ENCODE assay signal across 13 mouse cellular contexts in the genomic region with DNA sequence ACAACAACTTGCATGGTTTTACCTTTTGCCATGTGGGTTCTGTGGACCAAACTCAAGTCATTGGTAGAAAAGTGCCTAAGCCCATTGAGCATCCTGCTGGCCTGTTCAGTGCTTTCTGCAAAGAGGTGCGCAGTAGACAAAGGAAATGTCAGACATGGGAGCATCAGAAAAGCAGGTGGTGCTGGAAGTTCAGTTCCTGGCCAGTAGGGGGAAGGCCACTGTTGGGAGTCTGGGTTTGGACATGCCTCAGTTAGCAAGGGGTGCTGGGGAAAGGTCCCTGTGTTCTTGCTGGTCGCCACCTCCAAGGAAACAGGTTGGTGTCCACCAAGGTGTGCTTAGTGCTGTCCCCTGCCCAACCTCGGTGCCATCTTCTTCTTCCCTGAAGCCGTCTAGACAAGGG. TPM values are rescaled to one million over a fixed set of nuclear protein-coding genes. Genes with fewer than 3 reads are reported as not detected.
DNase-seq lines count a peak whose midpoint lies in the region; ATAC-seq and TF ChIP-seq lines count a peak whose summit lies in the region.
"Had no signal": no experiment of that assay in that cellular context is flagged by ENCODE, and none has a peak within 500 bp of the region (broad histone marks: within the 10 kb centered on the region; RNA-seq: fewer than 3 reads in every experiment).

No protein-coding gene starts in this region.

- H3K9ac ChIP-seq in kidney, postnatal 0 days (ENCODE audit: low read depth, low read length) = no peak overlapping the region
- H3K9ac ChIP-seq: kidney, embryonic 15.5 days; liver, embryonic 15.5 days had no signal

- no peak for ATAC-seq in kidney, postnatal 0 days (replicated peaks; ENCODE audit: low FRiP score, low read depth)
- ATAC-seq: Patski had no signal

- no peaks in the 10 kb centered on the region for H3K9me3 ChIP-seq in kidney, postnatal 0 days (replicated peaks; ENCODE audit: low read length)
- H3K9me3 ChIP-seq: kidney, embryonic 15.5 days; liver, embryonic 15.5 days had no signal

- no peak overlapping the region for H3K4me3 ChIP-seq in kidney, postnatal 0 days (replicated peaks; ENCODE audit: low read depth, low read length)
- H3K4me3 ChIP-seq in testis, adult 2 months (ENCODE audit: control insufficient read depth, low read depth, low read length) = no peak overlapping the region
- no peak overlapping the region for H3K4me3 ChIP-seq in olfactory bulb, adult 2 months (ENCODE audit: insufficient read depth, low read depth, low read length)
- H3K4me3 ChIP-seq: kidney, embryonic 15.5 days; liver, embryonic 15.5 days had no signal

- DNase-seq in kidney, postnatal 0 days (ENCODE audit: low spot score) = no peak
- no peak for DNase-seq in kidney, postnatal 10 days
- no peak for DNase-seq in testis, postnatal 10 days (ENCODE audit: low spot score)
- peak; percentile 16 for DNase-seq in NIH3T3 (ENCODE audit: low read depth)
- DNase-seq in ovary, adult 18-20 months (ENCODE audit: low spot score) = no peak
- DNase-seq in right cerebral cortex, postnatal 25 days = no peak
- DNase-seq: gastrocnemius, postnatal 14 days; heart, postnatal 36 days had no signal

- H3K27ac ChIP-seq in kidney, postnatal 0 days = no peak overlapping the region
- H3K27ac ChIP-seq in testis, adult 2 months (ENCODE audit: control insufficient read depth, insufficient read depth, low read depth, low read length) = no peak overlapping the region
- no peak overlapping the region for H3K27ac ChIP-seq in olfactory bulb, adult 2 months (ENCODE audit: insufficient read depth, low read depth, low read length)
- H3K27ac ChIP-seq: kidney, embryonic 15.5 days; liver, embryonic 15.5 days had no signal

- 91% methylated on average over 4 of the region's 4 CpGs for WGBS in kidney, postnatal 0 days
- 92% methylated on average over 4 of the region's 4 CpGs for WGBS in olfactory bulb, adult 2 months

- H3K4me2 ChIP-seq in kidney, postnatal 0 days (ENCODE audit: low read length) = no peak overlapping the region
- H3K4me2 ChIP-seq: kidney, embryonic 15.5 days; liver, embryonic 15.5 days had no signal

- H3K36me3 ChIP-seq in kidney, postnatal 0 days (ENCODE audit: insufficient read depth, low read length) = peaks cover 60% of the 10 kb centered on the region
- no peaks in the 10 kb centered on the region; the same call in none of the 2 replicates for H3K36me3 ChIP-seq in testis, adult 2 months (ENCODE audit: control insufficient read depth, insufficient read depth, low read length)

- H3K27me3 ChIP-seq in kidney, postnatal 0 days (ENCODE audit: insufficient read depth, low read length) = no peaks in the 10 kb centered on the region
- no peaks in the 10 kb centered on the region for H3K27me3 ChIP-seq in testis, adult 2 months (ENCODE audit: control insufficient read depth, insufficient read depth, low read length)
- H3K27me3 ChIP-seq: Patski had no signal

- TF ChIP-seq POLR2A in testis, adult 2 months (IDR thresholded peaks at IDR 0.05; ENCODE audit: control insufficient read depth, low read depth, low read length) = no peak
- no peak for TF ChIP-seq POLR2A in olfactory bulb, adult 2 months (IDR thresholded peaks at IDR 0.05; ENCODE audit: insufficient read depth, low read depth, low read length)

- peak; percentile 55; the same call in 1 of the 2 replicates for TF ChIP-seq CTCF in kidney, postnatal 0 days (IDR thresholded peaks at IDR 0.05; ENCODE audit: low read depth)
- peak; percentile 22; the same call in 1 of the 2 replicates for TF ChIP-seq CTCF in testis, adult 2 months (IDR thresholded peaks at IDR 0.05; ENCODE audit: control insufficient read depth, insufficient read depth, insufficient replicate concordance, low read depth, low read length)
- peak; percentile 18; the same call in 1 of the 2 replicates for TF ChIP-seq CTCF in olfactory bulb, adult 2 months (IDR thresholded peaks at IDR 0.05; ENCODE audit: insufficient read depth, low read depth, low read length)

- H3K4me1 ChIP-seq in kidney, postnatal 0 days (replicated peaks; ENCODE audit: insufficient read depth, low read length) = no peaks in the 10 kb centered on the region
- H3K4me1 ChIP-seq in testis, adult 2 months (ENCODE audit: control insufficient read depth, insufficient read depth, low read length) = peaks cover 3% of the 10 kb centered on the region
- peaks cover 8% of the 10 kb centered on the region for H3K4me1 ChIP-seq in olfactory bulb, adult 2 months (ENCODE audit: control insufficient read depth, insufficient read depth, low read length)

RNA-seq across cellular contexts. Expression of gene Pank4, which starts 16.2 kb away (rescaled TPM):
- polyA plus RNA-seq in kidney, postnatal 0 days (2015; fragmentation: Nextera tagmentation; extraction: Ambion mirVana) = 30.4 TPM in 2 replicates
- polyA plus RNA-seq in testis, adult 2 months (2012; rRNA removed) = 16.7 TPM in 2 replicates
- polyA plus RNA-seq in olfactory bulb, adult 2 months (2012; ENCODE audit: insufficient read depth, insufficient read length, low replicate concordance, missing spikeins) = not detected in 2 replicates

RNA-seq across cellular contexts. Expression of gene Hes5, which starts 19.4 kb away (rescaled TPM):
- 5.8 and 6.2 TPM in 2 replicates for polyA plus RNA-seq in kidney, postnatal 0 days (2015; fragmentation: Nextera tagmentation; extraction: Ambion mirVana)
- 0.57 and 0.65 TPM in 2 replicates for polyA plus RNA-seq in testis, adult 2 months (2012; rRNA removed)
- not detected in 2 replicates for polyA plus RNA-seq in olfactory bulb, adult 2 months (2012; ENCODE audit: insufficient read depth, insufficient read length, low replicate concordance, missing spikeins)
- polyA plus RNA-seq: Patski had no signal

RNA-seq across cellular contexts. Expression of gene Tnfrsf14, which starts 51.7 kb away (rescaled TPM):
- 0.75 and 1.3 TPM in 2 replicates for polyA plus RNA-seq in kidney, postnatal 0 days (2015; fragmentation: Nextera tagmentation; extraction: Ambion mirVana)
- polyA plus RNA-seq in testis, adult 2 months (2012; rRNA removed) = 0.70 and 1.0 TPM in 2 replicates
- not detected in 2 replicates for polyA plus RNA-seq in olfactory bulb, adult 2 months (2012; ENCODE audit: insufficient read depth, insufficient read length, low replicate concordance, missing spikeins)

Comparison
In these comparisons a context has a peak if more than half of its experiments do, and no peak if none do; other contexts are left out.
1. RNA of gene Pank4, which starts 16.2 kb away (polyA plus RNA-seq): 30.4 TPM in kidney, postnatal 0 days and 16.7 TPM in testis, adult 2 months; not detected in olfactory bulb, adult 2 months; every median in the first group is over 10 times any median in the second.
2. Peak in every context shown above with its lines, with median percentiles within 50 percentile points of each other: CTCF ChIP-seq.